Mouse (Mus musculus) midbrain, embryonic 14.5 days (tissue): ENCODE measurements around the gene H2-Eb2. TPM values are rescaled to one million over a fixed set of nuclear protein-coding genes. Genes with fewer than 3 reads are reported as not detected.

Source experiments
- polyA plus RNA-seq: library from polyadenylated mRNA; unstranded; fragments of >200 nt; fragmentation: Nextera tagmentation; extraction: Ambion mirVana; gene quantifications from 2 replicates; pipeline ENCODE4 v1.2.1, GENCODE M21; 2014

The H2-Eb2 gene
- polyA plus RNA-seq, 1 experiment from 2014 or later = not detected

Other genes with a start within 250 kb of the H2-Eb2 start
- not detected in 2 replicates for gene H2-Oa, start 233.3 kb upstream of the H2-Eb2 start, polyA plus RNA-seq
- 16.7 and 20.4 TPM in 2 replicates for gene H2-DMa, start 206.1 kb upstream of the H2-Eb2 start, polyA plus RNA-seq
- 160 and 171 TPM in 2 replicates for gene Brd2, start 203.0 kb upstream of the H2-Eb2 start, polyA plus RNA-seq
- 0.15 and 0.18 TPM in 2 replicates for gene H2-DMb2, start 182.4 kb upstream of the H2-Eb2 start, polyA plus RNA-seq
- gene H2-DMb1, start 172.6 kb upstream of the H2-Eb2 start, polyA plus RNA-seq = 0.38 and 0.91 TPM in 2 replicates
- 1.1 and 2.9 TPM in 2 replicates for gene Tap1, start 138.1 kb upstream of the H2-Eb2 start, polyA plus RNA-seq
- 1.0 and 2.2 TPM in 2 replicates for gene Psmb9, start 137.9 kb upstream of the H2-Eb2 start, polyA plus RNA-seq
- 1.1 and 5.1 TPM in 2 replicates for gene Psmb8, start 127.9 kb upstream of the H2-Eb2 start, polyA plus RNA-seq
- gene Tap2, start 122.1 kb upstream of the H2-Eb2 start, polyA plus RNA-seq = 0.77 and 1.6 TPM in 2 replicates
- gene H2-Ob, start 86.8 kb upstream of the H2-Eb2 start, polyA plus RNA-seq = not detected in 2 replicates
- 1.1 and 2.0 TPM in 2 replicates for gene H2-Ab1, start 68.0 kb upstream of the H2-Eb2 start, polyA plus RNA-seq
- gene H2-Aa, start 37.8 kb upstream of the H2-Eb2 start, polyA plus RNA-seq = 0.83 TPM in 1 of 2 replicates, not detected in the other
- gene H2-Eb1, start 19.8 kb upstream of the H2-Eb2 start, polyA plus RNA-seq = 2.4 and 2.7 TPM in 2 replicates
- not detected in 2 replicates for gene Btnl2, start 29.2 kb downstream of the H2-Eb2 start, polyA plus RNA-seq
- gene Btnl1, start 51.5 kb downstream of the H2-Eb2 start, polyA plus RNA-seq = not detected in 2 replicates
- gene BC051142, start 73.2 kb downstream of the H2-Eb2 start, polyA plus RNA-seq = 5.8 and 6.2 TPM in 2 replicates
- not detected in 2 replicates for gene Btnl4, start 151.7 kb downstream of the H2-Eb2 start, polyA plus RNA-seq
- gene Btnl6, start 191.7 kb downstream of the H2-Eb2 start, polyA plus RNA-seq = not detected in 2 replicates
- 9.9 and 10.3 TPM in 2 replicates for gene Notch4, start 238.6 kb downstream of the H2-Eb2 start, polyA plus RNA-seq